Mouse (Mus musculus) kidney, postnatal 0 days (tissue): ENCODE data around the gene Lef1. TPM values are rescaled to one million over a fixed set of nuclear protein-coding genes. Genes with fewer than 3 reads are reported as not detected.

ENCODE experiments used
- ATAC-seq: fragments of 200-750 bp; cut with Nextera tagmentation; replicated peaks from 2 replicates; pipeline ENCODE4 v1.8.0; 2017; ENCODE audit warnings: low read depth, moderate number of reproducible peaks, moderate TSS enrichment, moderate library complexity; ENCODE audit not compliant: low FRiP score
- DNase-seq: peaks from one replicate; pipeline ENCODE4 v3.0.0-alpha.2; 2016; ENCODE audit warnings: low spot score
- H3K27ac ChIP-seq: fragments of 300-500 bp; sonication (generic); 2 replicates; pipeline ENCODE4 v1.5.1; 2014; ENCODE audit warnings: mild to moderate bottlenecking
- H3K27me3 ChIP-seq: fragments of 300-500 bp; sonication (generic); 2 replicates; pipeline ENCODE4 v1.6.1; 2014; ENCODE audit warnings: low read length, mixed read lengths; ENCODE audit not compliant: insufficient read depth
- H3K36me3 ChIP-seq: fragments of 300-500 bp; sonication (generic); 2 replicates; pipeline ENCODE4 v1.6.1; 2014; ENCODE audit warnings: low read length, mixed read lengths; ENCODE audit not compliant: insufficient read depth
- H3K4me1 ChIP-seq: fragments of 300-500 bp; sonication (generic); replicated peaks from 2 replicates; pipeline ENCODE4 v1.6.1; 2014; ENCODE audit warnings: antibody characterized with exemption, low read length, mixed read lengths; ENCODE audit not compliant: insufficient read depth
- H3K4me2 ChIP-seq: fragments of 300-500 bp; sonication (generic); 2 replicates; pipeline ENCODE4 v1.6.1; 2014; ENCODE audit warnings: mild to moderate bottlenecking, low read length, moderate library complexity, mixed read lengths
- H3K4me3 ChIP-seq: fragments of 300-500 bp; sonication (generic); replicated peaks from 2 replicates; pipeline ENCODE4 v1.5.1; 2014; ENCODE audit warnings: low read depth, low read length
- H3K9ac ChIP-seq: fragments of 300-500 bp; sonication (generic); 2 replicates; pipeline ENCODE4 v1.6.1; 2014; ENCODE audit warnings: low read depth, low read length
- H3K9me3 ChIP-seq: fragments of 300-500 bp; sonication (generic); replicated peaks from 2 replicates; pipeline ENCODE4 v1.6.1; 2016; ENCODE audit warnings: low read length, inconsistent platforms, mixed read lengths
- CTCF ChIP-seq: IDR thresholded peaks from 2 replicates; pipeline ENCODE4 v1.5.1; 2016; ENCODE audit warnings: antibody characterized with exemption, low read depth, mild to moderate bottlenecking, moderate library complexity
- whole genome bisulfite sequencing: fragments of 180-500 bp; shearing (Covaris S2); extraction: QIAGEN DNeasy Blood & Tissue Kit; methylation state at CpG from one replicate; pipeline ENCODE4 v1.1.7; 2014; 5-methylcytosine and 5-hydroxymethylcytosine counted together
- polyA plus RNA-seq: library from polyadenylated mRNA; unstranded; fragments of >200 nt; fragmentation: Nextera tagmentation; extraction: Ambion mirVana; gene quantifications from 2 replicates; pipeline ENCODE4 v1.2.1, GENCODE M21; 2015

Gene Lef1
- polyA plus RNA-seq, 1 experiment from 2014 or later = 16.2 TPM

- H3K4me3 ChIP-seq = no peak overlapping the region
- no peaks in the 10 kb centered on the region for H3K36me3 ChIP-seq
- WGBS = 86% methylated on average over 4 of the region's 4 CpGs
- no peak overlapping the region for H3K4me2 ChIP-seq
- no peak overlapping the region for H3K9ac ChIP-seq
- H3K27ac ChIP-seq = no peak overlapping the region
- H3K4me1 ChIP-seq = no peaks in the 10 kb centered on the region
- ATAC-seq = no peak
- H3K9me3 ChIP-seq = no peaks in the 10 kb centered on the region
- no peak for DNase-seq
- TF ChIP-seq CTCF = no peak
- no peaks in the 10 kb centered on the region for H3K27me3 ChIP-seq
Observed at GRCm38 (mm10) chr3:131073946-131074345, 36.3 kb upstream of the Lef1 start.

GRCm38 (mm10) chr3:131078041-131078621 lies 32.1 kb upstream of the Lef1 start:
- Histone ChIP-seq H3K36me3 (no peaks in the 10 kb centered on the region), H3K27me3 (no peaks in the 10 kb centered on the region), H3K9ac (no peak overlapping the region), H3K27ac (no peak overlapping the region), H3K4me2 (no peak overlapping the region), H3K4me3 (no peak overlapping the region), H3K9me3 (no peaks in the 10 kb centered on the region), H3K4me1 (no peaks in the 10 kb centered on the region)
- DNase-seq (no peak), ATAC-seq (no peak)
- WGBS = 90% methylated on average over 6 of the region's 6 CpGs
- no peak for TF ChIP-seq CTCF

- Histone ChIP-seq H3K9me3 (no peaks in the 10 kb centered on the region), H3K4me3 (no peak overlapping the region), H3K36me3 (no peaks in the 10 kb centered on the region), H3K4me2 (no peak overlapping the region), H3K27ac (no peak overlapping the region), H3K27me3 (no peaks in the 10 kb centered on the region), H3K4me1 (no peaks in the 10 kb centered on the region), H3K9ac (no peak overlapping the region)
- 70% methylated on average over 5 of the region's 5 CpGs for WGBS
- no peak for TF ChIP-seq CTCF
- ATAC-seq (no peak), DNase-seq (no peak)
Observed at GRCm38 (mm10) chr3:131078719-131079118, 31.6 kb upstream of the Lef1 start.

GRCm38 (mm10) chr3:131083722-131084121 lies 26.5 kb upstream of the Lef1 start:
- Histone ChIP-seq H3K27me3 (no peaks in the 10 kb centered on the region), H3K36me3 (no peaks in the 10 kb centered on the region), H3K9me3 (no peaks in the 10 kb centered on the region), H3K4me1 (no peaks in the 10 kb centered on the region), H3K27ac (no peak overlapping the region), H3K4me3 (no peak overlapping the region), H3K4me2 (no peak overlapping the region), H3K9ac (no peak overlapping the region)
- no peak; the same call in 1 of the 2 replicates for ATAC-seq
- 78% methylated on average over 6 of the region's 6 CpGs for WGBS
- DNase-seq = peak; percentile 49
- TF ChIP-seq CTCF = no peak

- H3K27ac ChIP-seq = no peak overlapping the region
- ATAC-seq (no peak; the same call in 1 of the 2 replicates), DNase-seq (peak; percentile 59)
- H3K27me3 ChIP-seq = no peaks in the 10 kb centered on the region
- no peaks in the 10 kb centered on the region for H3K9me3 ChIP-seq
- no peaks in the 10 kb centered on the region for H3K4me1 ChIP-seq
- peak overlapping the region; percentile 50 for H3K4me2 ChIP-seq
- no peaks in the 10 kb centered on the region for H3K36me3 ChIP-seq
- peak overlapping the region; percentile 20 for H3K4me3 ChIP-seq
- no peak overlapping the region for H3K9ac ChIP-seq
- no peak for TF ChIP-seq CTCF
- WGBS = 11% methylated on average over 30 of the region's 30 CpGs
Observed at GRCm38 (mm10) chr3:131084718-131085561, 25.3 kb upstream of the Lef1 start.

GRCm38 (mm10) chr3:131085978-131086377 lies 24.3 kb upstream of the Lef1 start:
- Histone ChIP-seq H3K4me3 (no peak overlapping the region), H3K4me1 (no peaks in the 10 kb centered on the region), H3K27me3 (no peaks in the 10 kb centered on the region), H3K9ac (no peak overlapping the region), H3K4me2 (no peak overlapping the region), H3K9me3 (no peaks in the 10 kb centered on the region), H3K36me3 (no peaks in the 10 kb centered on the region), H3K27ac (no peak overlapping the region)
- WGBS = 61% methylated on average over 9 of the region's 9 CpGs
- DNase-seq = peak; percentile 60
- no peak for TF ChIP-seq CTCF
- ATAC-seq = no peak
